Mouse (Mus musculus) hindlimb bud, embryonic 11.5 days (tissue): ENCODE data around the gene Bnc2.

Source experiments
- DNase-seq: peaks from one replicate; pipeline ENCODE4 v3.0.0-alpha.2; 2012; ENCODE audit warnings: low read depth, low spot score; ENCODE audit errors: extremely low spot score

The Bnc2 gene

DNA sequence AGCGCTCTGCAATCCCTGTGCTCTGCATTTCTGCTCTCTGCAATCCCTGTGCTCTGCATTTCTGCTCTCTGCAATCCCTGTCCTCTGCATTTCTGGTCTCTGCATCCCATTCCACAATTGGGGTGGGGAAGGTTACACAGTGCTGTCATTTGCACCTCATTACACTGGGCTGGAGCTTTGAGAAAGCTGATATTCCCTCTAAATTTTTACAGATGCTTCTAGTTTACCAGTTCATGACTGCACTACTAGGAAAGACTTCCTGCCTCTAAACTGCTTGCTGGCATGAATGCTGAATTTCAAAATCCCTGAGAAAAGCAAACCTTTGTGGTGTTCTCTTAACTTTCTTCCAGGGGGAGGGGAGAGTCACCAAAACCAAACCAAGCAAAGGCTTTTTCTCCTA lies 41.1 kb downstream of the Bnc2 start:
- no peak for DNase-seq

DNA sequence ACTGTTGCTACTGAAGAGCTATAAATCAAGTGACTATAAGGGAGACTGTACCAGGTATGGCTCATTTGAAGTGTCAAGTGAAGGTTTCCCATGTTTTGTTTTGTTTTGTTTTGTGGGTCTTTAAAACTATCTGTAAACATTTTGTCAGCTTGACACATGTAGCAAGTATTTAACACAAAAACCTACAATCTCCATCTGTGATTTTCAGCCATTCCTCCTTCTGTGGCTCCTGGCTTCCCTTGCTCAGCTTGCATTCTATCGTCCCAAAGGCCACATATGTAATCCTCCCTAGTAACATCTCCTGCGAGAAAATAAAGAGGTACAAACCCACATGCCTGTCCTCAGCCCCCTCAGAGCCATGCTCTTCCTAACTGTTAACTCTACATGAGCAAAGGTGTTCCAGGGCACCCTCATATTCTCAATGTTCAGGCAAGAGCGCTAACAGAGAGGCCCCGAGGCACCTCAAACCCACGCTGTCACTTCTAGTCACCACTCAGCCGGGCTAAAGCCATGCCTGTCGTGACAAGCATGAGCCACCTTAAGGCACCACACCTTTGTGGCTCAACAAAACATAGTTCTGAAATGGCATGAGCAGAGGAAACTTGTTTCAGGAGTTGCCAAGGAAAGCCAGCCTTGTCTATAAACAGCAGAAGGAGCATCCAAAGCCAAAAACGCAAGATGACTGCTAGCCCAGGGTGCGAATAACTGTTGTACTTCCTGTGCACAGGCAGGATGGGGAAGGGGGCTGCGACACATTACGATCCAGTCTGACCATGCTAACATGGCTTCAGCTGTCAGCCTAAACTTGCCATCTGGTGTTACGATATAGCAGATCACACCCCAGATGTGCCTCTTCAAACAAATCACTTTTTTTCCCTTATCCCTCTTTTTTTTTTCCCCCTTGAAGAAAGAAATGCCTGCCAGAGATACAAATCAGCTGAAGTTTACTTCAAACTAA lies 42.0 kb downstream of the Bnc2 start:
- no peak for DNase-seq

DNA sequence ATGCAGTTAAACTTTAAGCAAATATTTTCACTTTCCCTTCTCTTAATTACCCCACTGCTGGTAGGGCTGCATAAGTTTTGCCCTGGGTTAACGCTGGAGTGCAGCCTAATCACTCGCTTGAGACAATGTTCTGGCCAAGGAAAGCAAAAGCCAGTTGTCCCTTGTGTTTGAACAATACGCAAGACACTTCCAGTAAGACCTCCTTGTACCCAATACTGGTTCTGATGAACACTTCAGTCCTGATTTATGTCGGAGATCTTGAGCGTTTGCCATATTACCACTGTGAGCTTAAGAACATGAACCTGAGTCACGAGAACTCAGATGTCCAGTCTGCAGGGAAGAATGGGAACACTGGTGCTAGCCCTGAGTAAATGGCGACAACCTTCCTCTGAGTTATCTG lies 47.5 kb downstream of the Bnc2 start:
- DNase-seq: no peak

DNA sequence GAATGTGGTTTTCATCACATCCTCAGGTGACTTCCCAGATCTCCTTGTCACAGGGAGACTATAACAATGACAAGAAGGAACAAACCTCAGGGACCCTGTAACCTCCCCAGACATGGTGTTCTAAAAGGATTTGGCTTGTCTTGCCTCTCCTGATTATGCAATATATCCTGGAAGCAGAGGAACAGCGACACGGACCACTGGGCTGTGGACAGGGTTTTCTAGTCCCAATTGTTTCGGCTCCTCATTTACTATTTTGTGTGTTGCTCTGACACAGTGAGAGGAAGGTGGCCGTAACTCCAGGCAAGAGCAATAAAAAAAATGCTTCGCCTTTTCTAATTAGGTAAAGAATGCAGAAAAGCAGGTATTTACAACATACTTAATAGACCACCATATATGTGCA lies 51.8 kb downstream of the Bnc2 start:
- no peak for DNase-seq

DNA sequence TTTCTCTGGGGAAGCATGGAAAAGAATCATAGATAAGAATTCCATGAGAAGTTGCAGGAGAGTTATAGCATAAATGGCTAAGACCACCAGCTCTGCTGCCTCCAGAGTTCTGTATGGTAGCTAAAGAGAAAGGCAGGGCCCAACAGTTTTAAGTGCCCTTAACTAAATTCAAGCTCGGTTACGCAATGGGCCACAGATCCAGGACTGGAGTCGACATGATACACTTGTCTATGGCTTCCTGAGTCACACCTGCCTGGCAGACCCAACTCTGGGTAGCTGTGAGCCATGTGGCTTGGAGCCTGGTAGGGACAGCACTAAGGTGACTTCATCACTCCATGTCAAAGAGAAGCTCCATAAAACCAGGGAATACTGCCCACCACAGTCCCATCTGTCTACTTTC lies 53.3 kb downstream of the Bnc2 start:
- DNase-seq: no peak

DNA sequence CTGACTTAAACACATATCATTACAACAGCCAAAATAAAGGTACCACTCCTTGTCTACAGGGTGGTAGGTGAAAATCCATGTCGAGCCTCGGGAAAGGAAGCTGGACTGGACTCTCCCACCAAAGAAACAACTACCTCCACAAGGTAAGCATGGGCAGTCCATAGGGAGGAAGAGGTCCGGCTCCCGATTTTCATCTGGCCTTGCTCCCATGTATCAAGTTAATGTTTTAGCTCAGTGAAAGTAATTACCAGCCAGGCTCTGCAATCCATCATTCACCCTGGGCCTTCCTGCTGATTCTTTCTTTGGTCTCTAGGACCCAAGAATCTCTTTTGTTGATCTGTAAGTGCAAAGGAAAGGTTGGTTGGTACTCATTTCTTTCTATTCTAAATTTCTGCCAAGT lies 65.2 kb downstream of the Bnc2 start:
- DNase-seq: no peak

DNA sequence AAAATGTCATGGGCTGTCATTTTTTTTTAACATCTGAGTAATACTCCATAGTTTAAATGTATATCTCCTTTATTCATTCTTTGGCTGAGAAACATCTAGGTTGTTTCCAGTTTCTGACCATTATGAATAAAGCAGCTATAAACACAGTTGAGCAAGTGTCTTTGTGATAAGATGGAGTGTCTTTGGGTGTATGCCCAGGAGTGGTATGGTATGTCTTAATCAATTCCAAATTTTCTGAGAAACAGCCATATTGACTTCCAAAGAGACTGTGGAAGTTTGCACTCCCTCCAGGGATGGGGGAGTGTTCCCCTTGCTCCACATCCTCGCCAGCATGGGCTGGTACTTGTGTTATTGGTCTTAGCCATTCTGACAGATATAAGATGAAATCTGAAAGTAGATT lies 70.6 kb downstream of the Bnc2 start:
- DNase-seq: no peak

DNA sequence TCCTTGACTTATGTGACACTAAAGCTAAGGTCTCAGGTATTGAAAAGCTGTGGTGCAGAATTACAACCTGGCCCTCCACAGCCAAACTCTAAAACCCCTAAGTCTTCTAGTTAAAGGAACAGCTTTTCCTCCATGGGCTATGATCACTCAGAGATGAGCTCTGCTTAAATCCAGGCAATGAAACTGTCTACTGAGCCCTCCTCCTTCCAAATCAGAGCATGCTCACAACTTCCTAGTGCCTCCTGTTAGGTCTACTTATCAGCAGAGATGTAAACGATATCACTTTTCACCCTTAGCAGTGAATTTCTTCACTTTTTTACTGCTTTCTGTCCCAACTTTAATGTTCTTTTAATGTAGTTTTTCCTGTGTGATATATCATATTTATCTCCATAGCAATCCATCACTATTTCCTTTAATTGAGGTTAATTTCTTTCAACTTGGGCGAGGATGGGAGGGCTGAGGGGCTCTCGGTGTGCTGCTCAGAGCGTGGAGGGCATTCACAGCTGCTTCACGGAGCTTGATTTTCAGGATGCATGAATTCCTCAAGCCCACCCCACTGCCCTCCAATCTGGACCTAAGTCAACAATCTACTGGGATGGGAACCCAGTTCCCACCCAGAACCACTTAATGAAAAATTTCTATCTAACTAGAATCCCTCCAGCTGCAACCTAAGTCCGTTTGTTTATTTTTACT lies 94.7 kb downstream of the Bnc2 start:
- DNase-seq: no peak

DNA sequence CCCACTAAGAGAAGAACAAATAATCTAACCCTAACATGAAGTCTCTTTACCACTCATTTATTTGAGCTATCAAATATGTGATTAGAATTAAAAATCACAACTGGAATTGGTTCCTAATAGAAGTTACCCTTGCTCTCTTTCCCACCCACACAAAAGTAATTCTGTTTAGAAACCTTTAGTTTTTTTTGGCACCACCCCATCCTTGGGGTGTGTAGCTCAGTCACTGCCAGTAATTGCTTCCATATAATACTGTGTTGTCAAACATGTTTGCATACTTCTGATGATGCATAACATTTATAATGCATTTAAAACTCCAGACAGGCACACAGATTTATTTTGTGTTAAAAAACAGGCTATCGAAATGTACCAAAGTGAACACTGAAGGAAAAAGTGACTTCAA lies 96.8 kb downstream of the Bnc2 start:
- no peak for DNase-seq

DNA sequence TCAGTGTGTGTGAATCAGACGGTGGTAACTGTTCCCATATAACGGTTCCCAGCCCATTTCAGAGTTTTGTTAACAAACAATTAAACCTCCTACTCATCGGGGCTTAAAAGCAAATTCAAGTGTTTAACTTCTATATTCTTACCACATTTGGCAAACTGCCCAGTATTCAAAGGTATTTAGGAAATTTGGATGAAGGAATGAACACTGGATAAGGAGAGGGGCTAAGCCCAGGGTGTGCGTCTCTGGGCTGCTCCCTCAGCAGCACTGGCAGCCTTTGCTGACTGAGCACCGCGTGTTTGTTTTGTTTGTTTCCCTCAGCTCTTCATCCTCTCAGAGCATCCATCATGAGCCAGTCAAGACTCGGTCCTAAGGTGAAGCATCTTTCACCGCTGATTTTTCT lies 109.0 kb downstream of the Bnc2 start:
- DNase-seq: no peak

DNA sequence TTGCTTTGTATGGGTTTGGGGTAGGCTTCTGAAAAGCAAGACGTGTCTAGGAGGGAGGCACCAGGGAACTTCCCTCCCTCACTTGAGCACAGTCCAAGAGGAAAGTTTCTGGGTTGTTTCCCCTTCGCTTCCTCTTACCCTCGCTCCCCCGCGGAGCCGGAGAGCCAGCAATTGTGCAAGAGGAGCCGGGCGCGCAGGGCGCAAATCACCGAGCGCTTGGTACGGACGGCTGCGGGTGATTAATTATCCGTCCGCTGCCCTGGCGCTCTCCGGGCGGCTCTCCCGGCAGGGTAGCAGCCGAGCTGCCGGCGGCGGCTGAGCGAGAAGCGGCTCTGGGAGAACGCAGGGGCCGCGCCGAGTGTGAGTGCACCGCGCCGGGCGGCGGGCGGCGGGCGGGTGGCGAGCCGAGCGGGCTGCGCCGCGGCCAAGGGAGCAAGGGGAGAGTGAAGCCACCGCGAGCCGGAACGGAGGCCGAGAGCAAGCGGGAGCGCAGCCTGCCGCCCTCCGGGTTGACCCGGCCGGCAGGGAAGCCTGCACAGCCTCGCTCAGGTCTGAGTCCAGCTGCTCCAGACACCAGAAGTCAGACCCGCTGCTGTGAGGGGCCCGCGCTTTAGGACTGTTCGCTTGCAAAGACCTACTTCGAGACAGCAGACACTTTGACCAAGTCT lies 129.7 kb downstream of the Bnc2 start:
- DNase-seq: no peak

DNA sequence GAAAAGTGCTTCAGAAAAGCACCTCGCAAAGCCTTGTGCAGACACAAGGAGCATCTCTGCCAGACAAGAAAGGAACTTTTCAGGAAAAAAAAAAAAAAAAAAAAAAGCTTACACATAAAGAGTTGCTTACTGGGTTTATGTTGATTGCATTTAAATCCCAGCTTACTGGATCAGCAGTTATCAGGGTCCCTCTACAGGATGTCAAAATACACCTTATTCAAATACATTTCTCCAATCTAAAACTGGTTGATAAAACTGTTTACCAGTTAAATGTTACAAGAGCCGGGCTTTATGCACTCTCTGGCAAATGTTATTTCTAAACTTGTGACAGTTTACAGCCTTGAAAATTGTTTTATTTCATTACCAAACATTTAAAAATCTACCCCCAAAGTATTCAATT lies 130.4 kb downstream of the Bnc2 start:
- DNase-seq: no peak

DNA sequence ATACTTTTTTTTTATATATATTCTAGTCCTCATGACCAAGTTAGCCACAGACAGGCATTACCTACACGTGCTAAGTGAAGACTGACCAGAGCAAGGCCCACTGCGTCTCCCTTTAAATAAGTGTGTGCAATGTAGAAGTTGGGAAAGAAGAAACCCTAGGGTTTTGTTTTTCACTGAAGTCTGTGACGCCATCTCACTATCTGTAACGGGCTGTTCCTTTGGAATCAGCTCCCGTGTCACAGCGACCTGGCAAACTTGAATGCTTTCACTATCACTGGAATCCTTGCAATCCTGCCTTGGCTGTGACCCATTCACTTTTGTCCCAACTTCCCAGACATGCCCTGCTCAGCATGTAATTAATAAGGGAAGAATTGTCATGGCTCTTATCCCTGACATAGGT lies 134.5 kb downstream of the Bnc2 start:
- no peak for DNase-seq

DNA sequence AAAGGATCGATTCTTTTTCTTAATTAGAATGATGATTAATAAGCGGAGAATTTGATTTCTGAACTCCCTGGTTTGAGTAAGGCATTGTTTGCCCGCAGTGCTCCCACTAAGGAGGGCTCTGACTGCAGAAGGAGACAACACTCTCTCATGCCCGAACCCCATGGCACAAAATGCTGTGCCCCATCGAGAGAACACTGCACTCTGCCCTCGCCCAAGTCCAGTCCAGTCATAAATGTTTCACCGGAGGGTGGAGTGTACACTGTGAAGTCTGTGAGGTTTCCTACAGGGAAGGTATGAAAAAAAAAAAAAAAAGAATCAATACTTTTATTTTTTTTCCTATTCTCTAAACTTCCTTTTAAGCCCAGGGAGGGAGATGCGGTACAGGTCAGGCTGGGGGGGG lies 135.7 kb downstream of the Bnc2 start:
- DNase-seq: no peak

DNA sequence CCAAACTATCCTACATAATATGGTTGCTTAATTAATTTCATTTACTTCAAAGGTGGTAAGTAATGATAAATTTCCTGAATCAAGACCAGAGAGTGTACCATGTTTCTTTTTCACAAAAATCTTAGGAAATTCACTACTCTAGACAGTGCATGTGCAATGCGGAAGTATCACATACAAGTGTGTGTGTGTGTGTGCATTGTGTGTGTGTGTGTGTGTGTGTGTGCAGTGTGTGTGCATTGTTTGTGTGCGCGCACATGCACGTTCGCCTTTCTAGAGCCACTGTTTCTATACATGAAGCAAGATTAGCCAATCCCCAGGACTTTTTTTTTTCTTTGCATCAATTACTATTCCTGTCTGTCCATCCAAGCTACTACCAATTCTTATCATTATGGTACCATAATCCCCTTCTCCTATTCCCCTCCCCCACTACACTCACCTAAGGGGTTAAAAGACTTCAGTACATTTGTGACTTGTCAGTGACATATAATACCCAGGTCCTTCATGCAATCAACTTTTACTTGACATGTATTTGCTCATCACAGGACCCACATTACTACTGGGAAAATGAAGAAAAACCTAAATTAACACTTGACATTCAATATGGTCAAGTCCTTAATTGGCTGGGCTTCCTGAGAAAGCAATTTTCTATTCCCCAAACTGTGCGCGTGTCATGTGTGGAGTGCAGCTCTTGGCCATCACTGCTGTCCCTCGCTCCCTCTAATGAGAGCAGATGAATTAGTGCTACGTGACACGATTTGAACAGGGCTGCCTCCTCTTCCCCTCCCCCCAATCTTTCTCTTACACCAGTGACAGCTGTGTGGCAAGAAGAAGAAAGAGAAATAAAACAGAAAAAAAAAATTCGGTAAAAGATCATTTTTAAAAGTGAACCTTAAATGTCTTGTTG lies 145.9 kb downstream of the Bnc2 start:
- DNase-seq: no peak

DNA sequence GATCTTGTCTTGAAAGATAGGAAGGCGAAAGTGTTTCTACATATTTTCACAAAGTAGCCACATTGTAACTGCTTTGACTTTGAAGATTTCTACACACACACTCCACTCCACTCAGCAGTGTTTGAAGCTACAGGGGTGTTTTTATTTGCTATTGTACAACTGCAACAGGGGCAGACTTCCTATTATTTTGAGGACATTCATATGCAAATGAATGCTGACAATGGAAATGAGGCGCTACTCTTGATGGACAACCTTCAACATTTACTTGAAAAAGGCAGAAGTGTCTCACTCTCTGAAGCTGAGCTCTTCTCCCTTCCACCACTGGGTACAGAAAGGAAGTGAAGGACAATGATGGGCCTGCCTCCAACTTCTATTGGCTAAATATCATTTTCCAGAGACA lies 146.7 kb downstream of the Bnc2 start:
- no peak for DNase-seq

DNA sequence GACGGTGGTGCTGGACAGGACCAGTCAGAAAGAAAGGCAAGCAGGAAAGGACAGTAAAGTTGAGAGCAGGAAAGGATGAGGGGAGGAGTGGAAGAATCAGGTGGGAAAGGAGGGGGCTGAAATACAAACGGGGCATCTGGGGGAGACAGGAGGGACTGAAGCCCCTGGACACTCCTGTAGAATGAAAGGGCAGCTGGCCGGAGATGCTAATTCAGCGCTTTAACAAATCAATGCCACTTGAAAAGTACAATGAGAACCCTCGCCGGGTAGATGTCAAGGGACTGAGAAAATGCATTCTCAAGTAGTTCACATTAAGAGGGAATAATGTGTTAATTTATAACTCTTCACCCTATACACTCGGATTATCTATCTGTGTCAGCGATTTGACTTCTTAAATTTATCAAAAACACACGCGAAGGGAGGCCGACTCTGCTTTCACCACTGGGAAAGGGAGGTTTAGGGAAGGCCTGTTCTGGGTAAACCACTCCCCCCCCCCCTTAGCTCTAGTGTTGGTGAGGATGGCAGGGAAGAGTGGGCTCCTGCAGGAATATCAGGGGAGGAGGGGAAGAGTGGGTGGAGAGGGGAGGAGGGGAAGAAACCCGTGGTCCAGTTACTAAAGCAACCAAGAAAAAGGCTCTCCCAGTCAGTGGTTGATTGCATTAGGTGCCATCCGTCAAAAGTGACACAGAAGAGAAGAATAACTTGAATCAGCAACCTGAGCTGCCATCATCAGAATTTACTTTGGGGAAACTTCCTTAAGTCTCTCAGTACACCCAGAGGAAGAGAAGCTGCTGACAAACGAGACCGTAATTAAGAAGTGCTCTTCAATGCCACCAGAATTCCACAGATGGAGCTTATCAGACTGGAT lies 147.8 kb downstream of the Bnc2 start:
- DNase-seq: no peak

DNA sequence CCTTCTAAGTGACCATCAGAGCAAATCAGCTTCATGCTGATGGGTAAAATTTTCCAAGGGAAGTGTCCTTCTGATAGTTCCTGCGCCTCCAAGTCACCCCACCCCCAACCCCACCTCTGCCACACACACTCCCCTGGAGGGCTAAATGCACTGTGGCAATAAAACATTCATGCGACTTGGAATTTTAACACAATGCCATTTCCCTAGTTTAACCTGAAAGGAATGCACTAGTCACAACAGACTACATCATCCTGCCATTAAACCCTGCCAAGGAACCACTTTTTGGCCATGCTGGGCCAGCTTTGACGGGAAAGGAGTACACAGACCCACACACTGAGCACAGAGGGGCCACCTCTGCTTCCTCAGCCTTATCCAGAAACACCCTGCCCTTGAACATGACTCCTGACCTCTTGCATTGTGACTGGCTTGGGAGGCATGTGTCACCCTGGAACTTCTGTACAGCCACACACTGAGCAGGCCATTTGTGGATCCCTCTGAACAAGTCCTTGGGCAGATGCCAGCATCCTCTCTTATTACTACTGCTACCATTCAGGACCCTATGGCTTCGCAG lies 151.3 kb downstream of the Bnc2 start:
- DNase-seq: no peak

DNA sequence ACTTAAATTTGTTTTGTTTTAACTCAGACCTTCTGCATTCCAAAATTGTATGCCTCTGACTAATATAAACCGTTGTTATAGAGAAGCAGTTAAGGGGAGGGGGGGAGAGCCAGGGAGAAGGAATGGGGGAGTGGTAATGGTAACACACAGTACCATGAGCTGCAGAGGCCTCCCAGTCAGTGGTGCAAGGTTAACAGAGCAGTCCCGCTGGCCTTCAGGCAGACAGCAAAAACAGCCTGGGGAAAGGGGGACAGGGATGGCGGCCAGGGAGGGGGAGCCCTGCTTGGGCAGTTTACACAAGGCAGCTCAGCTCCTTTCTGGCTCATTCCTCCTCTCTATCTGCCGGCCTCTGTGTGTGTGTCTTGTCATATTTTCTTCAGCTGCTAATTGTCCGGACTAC lies 151.9 kb downstream of the Bnc2 start:
- no peak for DNase-seq

DNA sequence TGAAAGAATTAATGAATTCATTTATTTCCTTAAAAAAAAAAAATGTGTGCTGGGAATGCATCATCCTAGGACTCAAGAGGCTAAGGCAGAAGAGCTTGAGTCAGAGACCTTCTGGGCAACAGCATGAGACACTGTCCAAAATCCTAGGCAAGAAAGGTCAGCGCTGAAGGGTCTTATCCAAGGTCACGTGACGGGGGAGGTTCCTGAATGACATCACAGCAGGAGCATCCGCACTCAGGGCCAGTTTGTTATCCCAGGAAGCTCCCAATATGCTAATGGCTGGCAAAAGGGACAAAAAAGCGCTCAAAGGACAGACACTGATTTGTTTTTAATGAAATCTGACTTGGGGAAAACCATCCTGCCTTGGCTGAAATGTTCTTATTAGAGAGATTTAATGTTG lies 153.5 kb downstream of the Bnc2 start:
- no peak for DNase-seq
